ENCODE assay signal across 8 mouse cellular contexts in genomic region chr3:41563997-41564396, GRCm38 (mm10). TPM values are rescaled to one million over a fixed set of nuclear protein-coding genes. Genes with fewer than 3 reads are reported as not detected.
A peak's percentile ranks its signal among the peaks of the same experiment; 100 is the strongest.
DNase-seq lines count a peak whose midpoint lies in the region; ATAC-seq and TF ChIP-seq lines count a peak whose summit lies in the region.

No protein-coding gene starts in this region.

- H3K4me3 ChIP-seq in layer of hippocampus, adult 2 months, result peak overlapping the region; percentile 92
- peak overlapping the region; percentile 80 for H3K4me3 ChIP-seq in embryonic facial prominence, embryonic 10.5 days
- H3K4me3 ChIP-seq in hindbrain, embryonic 11.5 days (ENCODE audit: low read depth, low read length), result peak overlapping the region; percentile 76

- 0 out of 2 replicates have a peak, but pooled peaks cover 5% of the 10 kb centered on the region for H3K27me3 ChIP-seq in embryonic facial prominence, embryonic 10.5 days (replicated peaks; ENCODE audit: low read depth, poor library complexity, severe bottlenecking)
- no peaks in the 10 kb centered on the region for H3K27me3 ChIP-seq in hindbrain, embryonic 11.5 days (ENCODE audit: control insufficient read depth, insufficient read depth, low read length)

- H3K4me2 ChIP-seq in hindbrain, embryonic 11.5 days (replicated peaks; ENCODE audit: low read depth, low read length), result peak overlapping the region; percentile 88

- no peaks in the 10 kb centered on the region for H3K9me3 ChIP-seq in embryonic facial prominence, embryonic 10.5 days
- H3K9me3 ChIP-seq in hindbrain, embryonic 11.5 days (ENCODE audit: control insufficient read depth, low read length), result no peaks in the 10 kb centered on the region

- under 1% methylated on average over 7 of the region's 7 CpGs for WGBS in embryonic facial prominence, embryonic 10.5 days
- WGBS in hindbrain, embryonic 11.5 days, result 0% methylated on average over 7 of the region's 7 CpGs

- peaks cover 27% of the 10 kb centered on the region for H3K4me1 ChIP-seq in embryonic facial prominence, embryonic 10.5 days
- no peaks in the 10 kb centered on the region for H3K4me1 ChIP-seq in hindbrain, embryonic 11.5 days (replicated peaks; ENCODE audit: control insufficient read depth, insufficient read depth, low read length)

- TF ChIP-seq CTCF in layer of hippocampus, adult 2 months (conservative IDR thresholded peaks at IDR 0.05), result no peak

- H3K36me3 ChIP-seq in embryonic facial prominence, embryonic 10.5 days (replicated peaks), result no peaks in the 10 kb centered on the region
- H3K36me3 ChIP-seq in hindbrain, embryonic 11.5 days (ENCODE audit: control insufficient read depth, insufficient read depth, low read length), result no peaks in the 10 kb centered on the region

- no peak for ATAC-seq in hindbrain, embryonic 11.5 days (ENCODE audit: low FRiP score)

- no peak for DNase-seq in layer of hippocampus, adult 2 months (ENCODE audit: low spot score in 2 of 2)
- DNase-seq in layer of hippocampus, adult 11-12 months (ENCODE audit: low spot score), result no peak
- DNase-seq in embryonic facial prominence, embryonic 10.5 days (ENCODE audit: low spot score), result peak; percentile 46
- peak; percentile 51 for DNase-seq in hindbrain, embryonic 11.5 days (ENCODE audit: low spot score)
- peak; percentile 13 for DNase-seq in lung, postnatal 10 days
- DNase-seq in thymus, postnatal 14 days, result peak; percentile 25
- no peak for DNase-seq in gastrocnemius, postnatal 14 days
- DNase-seq in right cerebral cortex, postnatal 25 days, result no peak

- intact Hi-C loops in gastrocnemius, postnatal 14 days (cut with DNase I; ENCODE audit: low total_unique reads), result loop anchor here (10.0 kb wide), 1 partner anchor 609 kb away; no protein-coding TSS in a partner anchor

- H3K27ac ChIP-seq in layer of hippocampus, adult 2 months, result peak overlapping the region; percentile 83
- peak overlapping the region; percentile 95 for H3K27ac ChIP-seq in embryonic facial prominence, embryonic 10.5 days (replicated peaks)
- peak overlapping the region; percentile 83 for H3K27ac ChIP-seq in hindbrain, embryonic 11.5 days (ENCODE audit: low read depth, low read length)

- H3K9ac ChIP-seq in hindbrain, embryonic 11.5 days (ENCODE audit: low read depth, low read length), result peak overlapping the region; percentile 90

RNA-seq across cellular contexts. Expression of gene Jade1, which starts 8.5 kb away (rescaled TPM):
- 10 to 100 TPM; 34.4 to 35.9 TPM for total RNA-seq in layer of hippocampus, adult 2 months (2021)
- polyA plus RNA-seq in embryonic facial prominence, embryonic 10.5 days (2016; fragmentation: Nextera tagmentation; extraction: Ambion mirVana), result 15.5 and 18.8 TPM in 2 replicates
- polyA plus RNA-seq in hindbrain, embryonic 11.5 days (2014; fragmentation: Nextera tagmentation; extraction: Ambion mirVana), result 12.1 and 13.0 TPM in 2 replicates
- total RNA-seq in gastrocnemius, postnatal 14 days (2021), result 10 to 100 TPM; 16.4 to 22.3 TPM

Comparison
In these comparisons a context has a peak if more than half of its experiments do, and no peak if none do; other contexts are left out.
1. DNase-seq: peak in embryonic facial prominence, embryonic 10.5 days (single experiment), hindbrain, embryonic 11.5 days (single experiment), lung, postnatal 10 days (single experiment) and thymus, postnatal 14 days (single experiment); none in layer of hippocampus, adult 2 months (0 of 2), layer of hippocampus, adult 11-12 months (single experiment), gastrocnemius, postnatal 14 days (single experiment) and right cerebral cortex, postnatal 25 days (single experiment).
2. Peak in every context shown above with its lines, with median percentiles within 50 percentile points of each other: H3K27ac ChIP-seq and H3K4me3 ChIP-seq.